Mouse (Mus musculus) intestine, embryonic 16.5 days (tissue): Measurements from ENCODE around the gene Sox15. TPM values are rescaled to one million over a fixed set of nuclear protein-coding genes. Genes with fewer than 3 reads are reported as not detected.
"Not testable (repeated sequence)": the region's sequence is repeated elsewhere in the genome, so short reads cannot be mapped to it uniquely, and the experiment has no call there.

Experiments
- ATAC-seq: fragments of 200-750 bp; cut with Nextera tagmentation; 2 replicates; pipeline ENCODE4 v1.8.0; 2017; ENCODE audit warnings: moderate TSS enrichment, moderate library complexity
- H3K27ac ChIP-seq: fragments of 300-500 bp; sonication (generic); 2 replicates; pipeline ENCODE4 v1.5.1; 2014; ENCODE audit warnings: mild to moderate bottlenecking, low read length
- H3K27me3 ChIP-seq: fragments of 300-500 bp; sonication (generic); replicated peaks from 2 replicates; pipeline ENCODE4 v1.6.1; 2014; ENCODE audit warnings: low read length, control low read depth, mixed read lengths; ENCODE audit not compliant: control insufficient read depth, insufficient read depth
- H3K36me3 ChIP-seq: fragments of 300-500 bp; sonication (generic); 2 replicates; pipeline ENCODE4 v1.6.1; 2014; ENCODE audit warnings: low read length, control low read depth; ENCODE audit not compliant: control insufficient read depth, insufficient read depth
- H3K4me1 ChIP-seq: fragments of 300-500 bp; sonication (generic); 2 replicates; pipeline ENCODE4 v1.6.1; 2014; ENCODE audit warnings: low read length, control low read depth, mixed read lengths; ENCODE audit not compliant: control insufficient read depth, insufficient read depth
- H3K4me2 ChIP-seq: fragments of 300-500 bp; sonication (generic); 2 replicates; pipeline ENCODE4 v1.6.1; 2014; ENCODE audit warnings: low read depth, low read length, control low read depth
- H3K4me3 ChIP-seq: fragments of 300-500 bp; sonication (generic); 2 replicates; pipeline ENCODE4 v1.5.1; 2014; ENCODE audit warnings: mild to moderate bottlenecking, low read length
- H3K9ac ChIP-seq: fragments of 300-500 bp; sonication (generic); 2 replicates; pipeline ENCODE4 v1.6.1; 2014; ENCODE audit warnings: low read depth, low read length
- H3K9me3 ChIP-seq: fragments of 300-500 bp; sonication (generic); 2 replicates; pipeline ENCODE4 v1.6.1; 2016; ENCODE audit warnings: low read length, control low read depth; ENCODE audit not compliant: control insufficient read depth
- WGBS: fragments of 180-500 bp; shearing (Covaris S2); extraction: QIAGEN DNeasy Blood & Tissue Kit; methylation state at CpG from one replicate; pipeline ENCODE4 v1.1.7; 2014; 5-methylcytosine and 5-hydroxymethylcytosine counted together
- polyA plus RNA-seq: library from polyadenylated mRNA; unstranded; fragments of >200 nt; fragmentation: Nextera tagmentation; extraction: Ambion mirVana; gene quantifications from 2 replicates; pipeline ENCODE4 v1.2.1, GENCODE M21; 2015

The Sox15 gene
- polyA plus RNA-seq, 1 experiment from 2014 or later: not detected

DNA sequence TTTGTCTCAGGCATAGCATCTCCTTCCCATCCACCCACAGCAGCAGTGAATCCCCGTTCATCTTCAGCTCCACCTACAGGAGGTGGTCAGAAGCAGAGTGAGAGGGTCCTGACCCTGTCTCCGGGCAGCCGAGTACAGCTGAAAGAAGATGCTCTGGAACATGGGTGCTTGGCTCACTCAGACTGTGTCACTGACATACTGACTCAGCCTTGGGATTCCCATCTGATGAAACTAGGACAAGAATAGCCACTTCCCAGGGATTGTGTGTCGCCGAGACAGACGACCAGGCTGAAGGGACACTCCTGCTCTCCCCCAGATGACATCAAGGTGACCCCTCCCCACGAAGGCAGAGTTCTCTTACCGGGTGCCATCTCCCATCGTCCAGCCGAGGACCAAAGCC is 38.3 kb upstream of the Sox15 start:
- no peak overlapping the region for H3K4me3 ChIP-seq
- ATAC-seq: no peak
- WGBS: 51% methylated on average over 10 of the region's 10 CpGs

DNA sequence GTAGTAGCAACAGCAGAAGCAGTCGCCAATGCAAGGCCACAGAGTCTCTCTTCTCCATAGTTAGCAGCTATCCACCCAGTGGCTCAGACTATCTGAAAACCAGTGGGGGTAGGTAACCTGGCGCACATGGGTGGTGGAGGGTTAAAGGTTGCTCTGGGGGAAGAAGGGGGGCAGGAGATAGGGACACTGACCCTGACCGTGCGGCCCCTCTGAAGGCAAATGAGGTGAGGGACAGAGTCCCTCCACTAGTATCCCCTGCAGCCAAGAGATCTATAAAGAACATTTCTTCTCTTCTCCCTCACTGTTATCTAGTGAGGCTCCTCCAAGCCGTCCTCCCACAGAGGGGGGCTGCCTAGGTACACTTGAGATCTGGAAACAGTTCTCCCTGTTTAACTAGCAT is 37.3 kb upstream of the Sox15 start, which contains the start of gene Shbg:
TSS of gene Shbg (minus strand) at position 101 of the 400 bp plus-strand sequence.
- H3K9me3 ChIP-seq: no peaks in the 10 kb centered on the region
- H3K4me3 ChIP-seq: no peak within 1 kb of the TSS
- H3K9ac ChIP-seq: no peak within 1 kb of the TSS
- no peak within 1 kb of the TSS for H3K27ac ChIP-seq
- no peaks in the 10 kb centered on the region for H3K36me3 ChIP-seq
- WGBS: 61% methylated on average over 5 of the region's 5 CpGs
- ATAC-seq: no peak
- H3K4me1 ChIP-seq: peaks cover 10% of the 10 kb centered on the region
- H3K27me3 ChIP-seq: no peaks in the 10 kb centered on the region
- H3K4me2 ChIP-seq: no peak within 1 kb of the TSS

More for the DNA sequence above, 38.3 kb upstream of the Sox15 start:
- H3K27me3 ChIP-seq: no peaks in the 10 kb centered on the region
- H3K9me3 ChIP-seq: no peaks in the 10 kb centered on the region
- peaks cover 5% of the 10 kb centered on the region for H3K4me1 ChIP-seq
- no peak overlapping the region for H3K9ac ChIP-seq
- H3K36me3 ChIP-seq: no peaks in the 10 kb centered on the region
- no peak overlapping the region for H3K27ac ChIP-seq
- no peak overlapping the region for H3K4me2 ChIP-seq

DNA sequence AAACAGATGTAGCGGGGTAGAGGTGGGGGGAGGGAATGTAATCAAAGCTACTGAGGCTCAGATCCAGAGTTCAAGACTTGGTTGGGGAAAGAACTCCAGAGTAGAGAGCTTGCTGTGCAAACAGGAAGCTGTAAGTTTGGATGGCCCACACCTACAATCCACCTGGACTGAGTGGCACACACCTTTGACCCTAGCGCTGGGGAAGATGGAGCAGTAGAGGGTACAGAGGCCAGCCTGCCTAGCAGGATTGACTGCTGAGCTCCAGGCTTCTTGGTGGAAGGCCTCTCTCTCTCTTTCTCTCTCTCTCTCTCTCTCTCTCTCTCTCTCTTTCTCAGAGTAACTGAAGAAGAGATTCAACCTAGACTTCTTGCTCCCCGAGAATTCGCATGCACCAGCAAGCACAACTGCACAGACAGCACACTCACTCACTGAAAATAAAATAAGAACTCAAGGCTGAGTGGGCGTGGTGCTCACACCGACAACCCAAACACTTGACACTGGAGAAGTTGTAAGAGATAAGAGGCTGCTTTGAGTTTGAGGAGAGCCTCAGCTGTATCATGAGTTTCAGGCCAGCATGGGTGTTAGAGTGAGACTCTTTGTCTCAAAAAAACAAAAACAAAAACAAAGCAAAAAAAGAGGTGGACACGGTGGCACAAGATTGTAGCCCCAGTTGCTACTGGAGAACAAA is 34.6 kb upstream of the Sox15 start:
- Histone ChIP-seq H3K27me3 (no peaks in the 10 kb centered on the region), H3K9ac (no peak overlapping the region), H3K9me3 (no peaks in the 10 kb centered on the region), H3K27ac (peak overlapping the region; percentile 54), H3K4me2 (no peak overlapping the region), H3K36me3 (no peaks in the 10 kb centered on the region), H3K4me1 (peaks cover 9% of the 10 kb centered on the region), H3K4me3 (no peak overlapping the region)
- whole genome bisulfite sequencing: 70% methylated on average over 7 of the region's 7 CpGs
- ATAC-seq: peak; percentile 73

DNA sequence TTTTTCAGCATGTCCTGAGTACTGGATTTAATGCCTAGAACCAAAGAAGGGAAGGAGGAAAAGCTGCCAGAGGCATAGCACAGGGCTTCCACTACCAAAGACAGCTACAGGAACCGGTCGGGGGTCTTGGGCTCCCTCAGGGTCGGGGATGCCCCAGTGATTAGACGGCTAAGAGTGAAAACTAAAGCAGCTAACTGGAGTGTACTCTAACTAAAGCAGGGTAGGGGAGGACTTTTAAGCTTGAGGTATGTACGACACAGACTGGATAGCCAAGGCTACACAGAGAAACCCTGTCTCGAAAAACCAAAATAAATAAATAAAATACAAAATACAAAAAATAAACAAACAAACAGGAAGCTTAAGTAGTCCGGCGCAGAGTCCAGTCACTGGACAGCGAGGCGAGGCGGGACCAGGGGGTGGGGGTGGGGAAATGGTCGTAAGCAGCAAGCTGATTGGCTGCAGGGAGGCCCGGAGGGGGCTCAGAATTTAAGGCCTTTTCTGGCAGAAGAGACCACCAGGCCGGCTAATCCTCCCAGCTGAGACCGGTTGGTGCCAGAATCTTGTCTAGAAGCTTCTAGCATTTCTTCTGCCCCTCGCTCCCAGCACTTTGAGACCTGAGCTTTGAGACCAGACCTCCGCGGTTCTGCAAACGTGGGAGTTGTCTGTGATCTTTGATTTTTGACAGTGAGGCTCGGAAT is 33.4 kb upstream of the Sox15 start, which contains the start of gene Sat2:
TSS of gene Sat2 (plus strand) at position 454 of the 698 bp plus-strand sequence.
- Histone ChIP-seq H3K36me3 (no peaks in the 10 kb centered on the region), H3K4me2 (peak within 1 kb of the TSS; percentile 88), H3K9me3 (no peaks in the 10 kb centered on the region), H3K4me1 (peaks cover 9% of the 10 kb centered on the region), H3K27me3 (no peaks in the 10 kb centered on the region), H3K4me3 (peak within 1 kb of the TSS; percentile 69), H3K9ac (peak within 1 kb of the TSS; percentile 81), H3K27ac (peak within 1 kb of the TSS; percentile 67)
- ATAC-seq: peak; percentile 75
- whole genome bisulfite sequencing: 1% methylated on average over 20 of the region's 20 CpGs

DNA sequence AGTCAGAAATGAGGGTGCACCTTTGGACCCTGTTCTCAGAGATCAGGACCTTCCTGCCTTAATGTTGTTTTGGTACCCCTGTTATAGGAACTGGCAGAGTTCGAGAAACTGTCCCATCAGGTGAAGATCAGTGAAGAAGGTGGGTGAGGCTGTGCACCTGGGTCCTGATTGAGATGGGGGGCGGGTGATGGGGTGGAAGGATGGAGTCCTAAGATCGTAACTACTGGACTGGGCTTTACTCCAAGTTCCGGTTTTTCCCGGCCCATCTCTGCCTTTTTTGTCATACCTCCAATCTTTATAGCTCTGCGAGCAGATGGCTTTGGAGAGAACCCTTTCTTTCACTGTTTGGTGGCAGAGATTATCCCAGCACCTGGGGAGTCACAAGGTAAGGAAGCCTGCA is 32.7 kb upstream of the Sox15 start:
- H3K36me3 ChIP-seq: no peaks in the 10 kb centered on the region
- H3K4me3 ChIP-seq: peak overlapping the region; percentile 69
- no peaks in the 10 kb centered on the region for H3K27me3 ChIP-seq
- peak overlapping the region; percentile 81 for H3K9ac ChIP-seq
- peaks cover 9% of the 10 kb centered on the region for H3K4me1 ChIP-seq
- WGBS: 22% methylated on average over 6 of the region's 6 CpGs
- no peak overlapping the region for H3K27ac ChIP-seq
- H3K4me2 ChIP-seq: peak overlapping the region; percentile 88
- ATAC-seq: peak; percentile 21; the same call in 1 of the 2 replicates
- H3K9me3 ChIP-seq: no peaks in the 10 kb centered on the region

DNA sequence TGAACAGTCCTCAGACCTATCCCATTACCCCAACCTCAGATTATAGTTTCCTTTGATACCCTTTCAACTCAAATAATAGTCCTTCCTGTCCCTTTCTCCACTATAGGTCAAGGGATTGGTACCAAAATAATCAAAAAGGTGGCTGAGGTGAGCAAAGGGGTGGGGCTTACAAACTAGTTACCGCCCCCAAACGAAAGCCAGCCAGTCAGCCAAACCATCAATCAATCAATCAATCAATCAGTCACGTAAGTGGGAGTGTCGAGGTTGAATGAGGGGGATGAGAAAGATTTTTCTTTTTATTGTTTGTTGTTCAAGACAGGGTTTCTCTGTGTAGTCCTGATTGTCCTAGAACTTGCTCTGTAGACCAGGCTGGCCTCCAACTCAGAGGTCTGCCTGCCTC is 32.1 kb upstream of the Sox15 start:
- Histone ChIP-seq H3K4me3 (peak overlapping the region; percentile 69; the same call in 1 of the 2 replicates), H3K9me3 (no peaks in the 10 kb centered on the region), H3K4me1 (peaks cover 9% of the 10 kb centered on the region), H3K9ac (peak overlapping the region; percentile 81), H3K27ac (no peak overlapping the region), H3K36me3 (no peaks in the 10 kb centered on the region), H3K4me2 (peak overlapping the region; percentile 88), H3K27me3 (no peaks in the 10 kb centered on the region)
- ATAC-seq: no peak
- 71% methylated on average over 4 of the region's 4 CpGs for WGBS

DNA sequence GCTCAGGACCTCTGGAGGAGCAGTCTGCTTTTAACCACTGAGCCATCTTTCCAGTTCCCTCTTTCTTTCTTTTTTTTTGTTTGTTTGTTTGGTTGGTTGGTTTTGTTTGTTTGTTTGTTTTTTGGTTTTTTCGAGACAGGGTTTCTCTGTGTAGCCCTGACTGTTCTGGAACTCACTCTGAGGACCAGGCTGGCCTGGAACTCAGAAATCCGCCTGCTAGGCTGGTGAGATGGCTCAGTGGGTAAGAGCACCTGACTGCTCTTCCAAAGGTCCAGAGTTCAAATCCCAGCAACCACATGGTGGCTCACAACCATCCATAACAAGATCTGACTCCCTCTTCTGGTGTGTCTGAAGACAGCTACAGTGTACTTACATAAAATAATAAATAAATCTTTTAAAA is 30.8 kb upstream of the Sox15 start:
- not testable (repeated sequence) for H3K4me2 ChIP-seq, H3K9ac ChIP-seq, H3K27ac ChIP-seq, ATAC-seq, H3K36me3 ChIP-seq, H3K27me3 ChIP-seq, H3K4me1 ChIP-seq, H3K9me3 ChIP-seq, H3K4me3 ChIP-seq
- WGBS: 87% methylated on average over 2 of the region's 2 CpGs

DNA sequence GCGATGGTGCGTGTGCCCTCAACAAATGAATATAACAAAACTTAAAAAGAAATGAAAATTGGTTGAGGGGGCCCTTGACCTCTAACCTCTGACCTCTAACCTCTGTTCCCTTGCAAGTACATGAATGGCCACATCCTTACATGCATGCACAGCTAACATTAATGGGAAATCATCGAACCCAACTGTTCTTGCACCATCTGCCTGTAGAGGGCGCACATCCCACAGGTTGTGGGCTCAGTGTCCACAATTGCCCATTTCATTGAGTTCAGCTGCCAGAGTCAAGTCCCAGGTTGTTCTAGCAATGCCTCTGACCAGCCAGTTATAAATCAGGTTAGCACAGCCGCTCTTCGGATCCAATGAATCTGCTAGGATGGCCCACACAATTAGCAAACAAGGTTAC is 26.8 kb upstream of the Sox15 start:
- Histone ChIP-seq H3K4me3 (no peak overlapping the region), H3K9ac (no peak overlapping the region), H3K4me2 (no peak overlapping the region), H3K4me1 (no peaks in the 10 kb centered on the region), H3K36me3 (no peaks in the 10 kb centered on the region), H3K27me3 (no peaks in the 10 kb centered on the region), H3K9me3 (no peaks in the 10 kb centered on the region), H3K27ac (no peak overlapping the region)
- 36% methylated on average over 6 of the region's 6 CpGs for WGBS
- ATAC-seq: no peak

DNA sequence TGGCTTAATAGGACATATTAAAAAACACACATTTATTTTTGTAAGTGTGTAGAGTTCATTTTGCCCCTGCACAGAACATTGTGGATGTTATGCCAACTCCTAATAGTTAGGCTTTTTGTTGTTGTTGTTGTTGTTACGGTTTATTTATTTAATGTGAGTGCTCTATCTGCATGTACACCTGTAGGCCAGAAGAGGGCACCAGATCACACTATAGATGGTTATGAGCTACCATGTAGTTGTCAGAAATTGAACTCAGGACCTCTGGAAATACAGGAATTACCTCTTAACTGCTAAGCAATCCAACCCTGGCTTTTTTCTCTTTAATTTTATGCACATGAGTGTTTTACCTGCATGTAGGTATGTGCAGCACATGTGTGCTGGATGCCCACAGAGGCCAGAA is 25.3 kb upstream of the Sox15 start:
- Histone ChIP-seq H3K4me3 (no peak overlapping the region), H3K4me1 (peaks cover 8% of the 10 kb centered on the region), H3K27me3 (no peaks in the 10 kb centered on the region), H3K4me2 (no peak overlapping the region), H3K36me3 (no peaks in the 10 kb centered on the region), H3K27ac (no peak overlapping the region), H3K9me3 (no peaks in the 10 kb centered on the region), H3K9ac (no peak overlapping the region)
- no peak for ATAC-seq
- 60% methylated on average over 1 of the region's 1 CpGs for WGBS
